Mouse (Mus musculus): ENCODE measurements around the gene Abcb9. TPM values are rescaled to one million over a fixed set of nuclear protein-coding genes. Genes with fewer than 3 reads are reported as not detected.

Abcb9 gene
- polyA plus RNA-seq, 1 experiment from 2014 or later, result 3.7 TPM

GRCm38 (mm10) chr5:124050095-124051050 lies 45.2 kb downstream of the Abcb9 start:
- peak overlapping the region; percentile 73 for H3K4me2 ChIP-seq (ENCODE audit: low read depth, low read length)

DNA sequence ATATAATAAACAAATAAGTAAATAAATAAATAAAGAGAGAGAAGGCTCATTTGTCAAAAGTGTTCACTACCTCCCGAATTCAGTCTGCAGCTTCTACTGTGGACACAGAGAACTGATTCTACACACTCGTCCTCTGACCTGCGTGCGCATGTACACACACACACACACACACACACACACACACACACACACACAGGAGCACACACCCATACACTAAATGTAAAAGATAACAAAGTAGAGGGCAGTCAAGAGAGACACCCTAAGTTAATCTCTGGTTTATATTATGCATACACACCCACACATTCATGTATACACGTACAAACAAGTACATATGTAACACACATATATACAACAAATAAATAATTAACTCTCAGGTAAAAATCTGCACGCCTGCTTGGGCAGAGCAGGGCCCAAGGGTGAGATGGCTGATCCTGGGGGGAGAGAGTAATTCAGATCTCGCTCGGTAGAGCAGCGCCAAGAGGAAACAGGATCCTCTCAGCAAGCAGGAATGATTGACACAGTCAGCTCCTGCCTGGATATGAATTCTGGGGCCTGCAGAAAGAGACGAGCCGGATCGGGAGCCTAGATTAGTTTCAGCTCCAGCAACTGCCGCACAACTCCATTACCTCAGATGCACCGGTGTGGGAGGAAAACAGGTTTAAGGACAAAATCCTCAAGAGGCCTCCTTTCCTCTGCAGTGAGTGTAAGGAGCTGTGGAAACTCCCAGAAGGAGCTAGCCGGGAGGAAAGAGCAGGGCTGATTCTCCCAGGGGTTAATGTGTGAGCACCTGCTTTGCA lies 46.2 kb downstream of the Abcb9 start:
- no peak for ATAC-seq
- no peak for DNase-seq
- H3K4me3 ChIP-seq (ENCODE audit: low read depth, low read length), result peak overlapping the region; percentile 45
- no peaks in the 10 kb centered on the region for H3K27me3 ChIP-seq (ENCODE audit: insufficient read depth, low read length)
- peak overlapping the region; percentile 73 for H3K4me2 ChIP-seq (ENCODE audit: low read depth, low read length)
- no peaks in the 10 kb centered on the region for H3K36me3 ChIP-seq (replicated peaks; ENCODE audit: insufficient read depth, low read length)
- TF ChIP-seq CTCF (IDR thresholded peaks at IDR 0.05; ENCODE audit: low read depth) (no peak), EP300 (IDR thresholded peaks at IDR 0.05; ENCODE audit: low read depth) (no peak)
- peak overlapping the region; percentile 91 for H3K27ac ChIP-seq (ENCODE audit: low read depth)
- peaks cover 57% of the 10 kb centered on the region for H3K4me1 ChIP-seq (ENCODE audit: insufficient read depth)
- H3K9ac ChIP-seq (replicated peaks), result peak overlapping the region; percentile 60
- no peaks in the 10 kb centered on the region for H3K9me3 ChIP-seq (ENCODE audit: low read length)
- 60% methylated on average over 15 of the region's 15 CpGs for WGBS (ENCODE audit: insufficient replicate concordance)

More at GRCm38 (mm10) chr5:124050095-124051050, 45.2 kb downstream of the Abcb9 start:
- H3K4me3 ChIP-seq (ENCODE audit: low read depth, low read length), result peak overlapping the region; percentile 45
- 35% methylated on average over 14 of the region's 14 CpGs for WGBS (ENCODE audit: insufficient replicate concordance)
- no peak for TF ChIP-seq EP300 (IDR thresholded peaks at IDR 0.05; ENCODE audit: low read depth)
- peak; percentile 42 for TF ChIP-seq CTCF (IDR thresholded peaks at IDR 0.05; ENCODE audit: low read depth)
- peaks cover 57% of the 10 kb centered on the region for H3K4me1 ChIP-seq (ENCODE audit: insufficient read depth)
- no peaks in the 10 kb centered on the region for H3K9me3 ChIP-seq (ENCODE audit: low read length)
- no peaks in the 10 kb centered on the region for H3K27me3 ChIP-seq (ENCODE audit: insufficient read depth, low read length)
- ATAC-seq (0 out of 2 replicates have a peak, but pooled peaks have one; percentile 8), DNase-seq (peak; percentile 49)
- H3K27ac ChIP-seq (ENCODE audit: low read depth), result peak overlapping the region; percentile 91
- no peaks in the 10 kb centered on the region for H3K36me3 ChIP-seq (replicated peaks; ENCODE audit: insufficient read depth, low read length)
- peak overlapping the region; percentile 60 for H3K9ac ChIP-seq (replicated peaks)

- WGBS (ENCODE audit: insufficient replicate concordance), result 53% methylated on average over 7 of the region's 7 CpGs
- H3K4me3 ChIP-seq (ENCODE audit: low read depth, low read length), result no peak overlapping the region
- H3K9ac ChIP-seq (replicated peaks), result no peak overlapping the region
- DNase-seq (peak; percentile 45), ATAC-seq (peak; percentile 36; the same call in 1 of the 2 replicates)
- H3K9me3 ChIP-seq (ENCODE audit: low read length), result no peaks in the 10 kb centered on the region
- no peak for TF ChIP-seq EP300 (IDR thresholded peaks at IDR 0.05; ENCODE audit: low read depth)
- TF ChIP-seq CTCF (IDR thresholded peaks at IDR 0.05; ENCODE audit: low read depth), result 0 out of 2 replicates have a peak, but pooled peaks have one; percentile 10
- 0 out of 2 replicates have a peak overlapping the region, but pooled peaks have one; percentile 0 for H3K4me2 ChIP-seq (ENCODE audit: low read depth, low read length)
- H3K36me3 ChIP-seq (replicated peaks; ENCODE audit: insufficient read depth, low read length), result no peaks in the 10 kb centered on the region
- no peaks in the 10 kb centered on the region for H3K27me3 ChIP-seq (ENCODE audit: insufficient read depth, low read length)
- H3K4me1 ChIP-seq (ENCODE audit: insufficient read depth), result peaks cover 49% of the 10 kb centered on the region
- H3K27ac ChIP-seq (ENCODE audit: low read depth), result peak overlapping the region; percentile 41
Measured at GRCm38 (mm10) chr5:124046741-124047401, 48.7 kb downstream of the Abcb9 start.

- Histone ChIP-seq H3K4me2 (ENCODE audit: low read depth, low read length) (no peak overlapping the region), H3K4me1 (ENCODE audit: insufficient read depth) (peaks cover 39% of the 10 kb centered on the region), H3K36me3 (replicated peaks; ENCODE audit: insufficient read depth, low read length) (no peaks in the 10 kb centered on the region), H3K9me3 (ENCODE audit: low read length) (no peaks in the 10 kb centered on the region), H3K9ac (replicated peaks) (no peak overlapping the region), H3K4me3 (ENCODE audit: low read depth, low read length) (no peak overlapping the region), H3K27ac (ENCODE audit: low read depth) (no peak overlapping the region), H3K27me3 (ENCODE audit: insufficient read depth, low read length) (no peaks in the 10 kb centered on the region)
- 68% methylated on average over 11 of the region's 11 CpGs for WGBS (ENCODE audit: insufficient replicate concordance)
- no peak for DNase-seq
- ATAC-seq, result no peak
- TF ChIP-seq CTCF (IDR thresholded peaks at IDR 0.05; ENCODE audit: low read depth), result no peak
- no peak for TF ChIP-seq EP300 (IDR thresholded peaks at IDR 0.05; ENCODE audit: low read depth)
Measured at GRCm38 (mm10) chr5:124045453-124046010, 50.1 kb downstream of the Abcb9 start.

GRCm38 (mm10) chr5:124043999-124044398 lies 51.6 kb downstream of the Abcb9 start:
- no peak for ATAC-seq
- no peaks in the 10 kb centered on the region for H3K9me3 ChIP-seq (ENCODE audit: low read length)
- H3K36me3 ChIP-seq (replicated peaks; ENCODE audit: insufficient read depth, low read length), result no peaks in the 10 kb centered on the region
- 84% methylated on average over 5 of the region's 5 CpGs for WGBS (ENCODE audit: insufficient replicate concordance)
- no peak for TF ChIP-seq EP300 (IDR thresholded peaks at IDR 0.05; ENCODE audit: low read depth)
- TF ChIP-seq CTCF (IDR thresholded peaks at IDR 0.05; ENCODE audit: low read depth), result peak; percentile 38; the same call in 1 of the 2 replicates
- peaks cover 23% of the 10 kb centered on the region for H3K4me1 ChIP-seq (ENCODE audit: insufficient read depth)
- no peaks in the 10 kb centered on the region for H3K27me3 ChIP-seq (ENCODE audit: insufficient read depth, low read length)
- no peak overlapping the region for H3K4me3 ChIP-seq (ENCODE audit: low read depth, low read length)
- DNase-seq, result no peak
- no peak overlapping the region for H3K9ac ChIP-seq (replicated peaks)
- no peak overlapping the region for H3K4me2 ChIP-seq (ENCODE audit: low read depth, low read length)
- H3K27ac ChIP-seq (ENCODE audit: low read depth), result no peak overlapping the region
